Mouse (Mus musculus): ENCODE results near the gene Gsk3b.
"Not testable (repeated sequence)": the region's sequence is repeated elsewhere in the genome, so short reads cannot be mapped to it uniquely, and the experiment has no call there.

Gsk3b gene

GRCm38 (mm10) chr16:38105453-38105852, 16.7 kb downstream of the Gsk3b start:
- no peak for DNase-seq

GRCm38 (mm10) chr16:38106542-38106941, 17.7 kb downstream of the Gsk3b start:
- no peak for DNase-seq

DNA sequence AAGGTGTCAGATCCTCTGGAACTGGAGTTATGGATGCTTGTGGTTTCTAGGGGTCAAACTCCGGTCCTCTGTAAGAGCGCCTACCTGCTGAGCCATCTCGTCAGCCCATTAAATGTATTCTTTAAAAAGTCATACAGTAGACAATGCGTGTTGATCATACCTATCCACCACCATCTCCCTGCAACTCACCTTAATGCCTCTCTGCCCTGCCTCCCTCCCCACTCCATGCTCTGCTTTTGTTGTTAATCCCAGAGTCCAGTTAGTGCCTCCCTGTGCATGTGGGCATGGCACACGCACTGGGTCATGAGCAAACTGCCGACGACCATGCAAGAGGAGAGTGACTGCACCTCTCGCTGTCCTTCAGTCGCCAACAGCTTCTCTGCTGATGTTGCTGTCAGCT, 21.2 kb downstream of the Gsk3b start:
- DNase-seq, result no peak

- no peak for DNase-seq
Observed at GRCm38 (mm10) chr16:38110575-38110974, 21.8 kb downstream of the Gsk3b start.

DNA sequence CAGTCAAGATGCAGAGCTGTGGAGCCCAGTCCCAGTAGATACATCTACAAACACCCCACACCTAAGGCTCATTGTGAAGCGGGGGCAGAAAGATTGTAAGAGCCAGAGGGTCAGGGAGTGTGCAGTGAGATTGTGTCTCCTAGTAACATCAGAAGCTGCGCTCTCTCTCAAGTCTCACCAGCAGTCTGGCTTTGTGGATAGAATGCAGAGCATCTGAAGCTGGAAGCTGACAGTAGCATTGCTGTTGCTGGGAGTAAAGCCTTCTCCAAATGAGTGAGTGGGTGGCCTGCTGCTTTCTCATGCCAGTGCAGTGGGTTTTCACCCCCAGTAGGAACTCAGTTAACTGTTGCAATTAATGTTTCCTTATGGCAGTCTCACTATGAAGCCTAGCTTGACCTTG, 25.3 kb downstream of the Gsk3b start:
- DNase-seq, result no peak

DNA sequence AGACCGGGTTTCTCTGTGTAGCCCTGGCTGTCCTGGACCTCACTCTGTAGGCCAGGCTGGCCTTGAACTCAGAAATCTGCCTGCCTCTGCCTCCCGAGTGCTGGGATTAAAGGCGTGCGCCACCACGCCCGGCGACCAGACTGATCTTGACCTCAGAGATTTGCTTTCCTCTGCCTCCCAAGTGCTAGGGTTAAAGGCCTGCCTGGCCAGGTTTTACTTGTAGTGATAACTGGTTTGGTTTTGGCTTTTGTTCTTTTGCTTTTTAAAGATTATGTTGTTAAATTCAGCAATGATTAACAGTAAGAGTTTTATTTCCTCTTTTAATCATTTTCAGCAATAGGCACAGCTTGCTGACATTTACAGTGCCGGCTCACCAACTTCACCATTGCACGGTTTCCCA, 29.1 kb downstream of the Gsk3b start:
- DNase-seq, result not testable (repeated sequence)

GRCm38 (mm10) chr16:38118723-38119122, 29.9 kb downstream of the Gsk3b start:
- no peak for DNase-seq

- DNase-seq, result no peak
Observed at GRCm38 (mm10) chr16:38119286-38119685, 30.5 kb downstream of the Gsk3b start.

GRCm38 (mm10) chr16:38129171-38129570, 40.4 kb downstream of the Gsk3b start:
- no peak for DNase-seq

GRCm38 (mm10) chr16:38131041-38131440, 42.2 kb downstream of the Gsk3b start:
- no peak for DNase-seq

DNA sequence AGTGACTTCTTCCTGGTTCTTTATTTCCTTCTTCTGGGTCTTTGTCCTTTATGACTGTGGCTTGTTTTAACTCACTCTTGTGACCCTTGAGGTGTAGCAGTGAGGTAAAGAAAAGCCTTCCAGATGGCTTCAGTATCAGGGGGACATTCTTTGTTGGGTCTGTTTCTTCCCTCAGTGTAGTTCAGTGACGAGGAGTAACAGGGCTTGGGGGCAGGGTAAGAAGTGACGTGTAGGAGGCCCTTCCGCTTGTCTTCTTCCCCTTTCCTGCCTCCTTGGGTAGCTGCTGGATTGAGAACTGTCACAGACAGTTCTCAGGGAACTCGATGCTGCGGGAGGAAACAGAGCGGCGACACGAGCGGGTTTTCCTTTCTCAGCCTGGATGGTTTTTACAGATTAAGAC, 43.0 kb downstream of the Gsk3b start:
- DNase-seq, result peak; percentile 29

GRCm38 (mm10) chr16:38132210-38132609, 43.4 kb downstream of the Gsk3b start:
- DNase-seq, result no peak

DNA sequence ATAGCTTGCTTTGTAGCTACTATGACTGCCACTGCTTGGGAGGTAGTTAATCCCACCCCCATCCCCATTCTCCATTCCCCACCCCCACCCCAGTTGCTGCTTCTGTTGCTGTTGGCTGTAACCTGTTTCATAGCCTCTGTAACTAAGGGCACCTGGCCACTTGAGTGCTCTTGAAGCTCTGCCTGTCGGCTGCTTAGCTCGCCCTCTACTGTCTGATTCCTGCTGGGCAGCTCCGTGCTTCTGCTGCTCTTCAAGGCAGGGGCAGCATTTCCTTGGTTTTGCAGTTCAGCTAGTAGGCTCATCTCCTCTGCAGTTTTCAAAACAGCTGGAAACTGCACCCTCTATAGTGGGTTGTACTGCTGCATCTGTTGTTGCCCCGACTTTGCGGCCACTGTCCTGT, 48.5 kb downstream of the Gsk3b start:
- DNase-seq, result peak; percentile 58

GRCm38 (mm10) chr16:38144898-38145297, 56.1 kb downstream of the Gsk3b start:
- no peak for DNase-seq

DNA sequence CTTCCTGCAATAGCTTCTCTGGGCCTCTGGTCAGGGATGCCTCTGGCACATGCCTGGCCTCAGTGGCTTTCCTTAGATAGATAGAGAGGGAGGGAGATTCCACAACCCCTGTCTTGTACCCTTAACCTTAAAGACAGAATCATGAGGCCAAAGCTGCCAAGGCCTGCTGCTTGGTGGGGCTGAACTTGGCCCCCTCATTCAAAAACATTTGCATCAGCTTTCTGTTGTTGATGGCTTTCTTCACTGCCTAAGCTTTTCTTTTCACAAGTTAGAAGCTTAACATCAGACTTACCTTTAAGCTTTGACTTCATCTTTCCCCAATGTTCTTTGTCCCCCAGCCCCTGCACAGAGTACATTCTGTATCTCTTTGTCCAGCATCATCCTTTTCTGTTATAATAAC, 61.8 kb downstream of the Gsk3b start:
- no peak for DNase-seq

DNA sequence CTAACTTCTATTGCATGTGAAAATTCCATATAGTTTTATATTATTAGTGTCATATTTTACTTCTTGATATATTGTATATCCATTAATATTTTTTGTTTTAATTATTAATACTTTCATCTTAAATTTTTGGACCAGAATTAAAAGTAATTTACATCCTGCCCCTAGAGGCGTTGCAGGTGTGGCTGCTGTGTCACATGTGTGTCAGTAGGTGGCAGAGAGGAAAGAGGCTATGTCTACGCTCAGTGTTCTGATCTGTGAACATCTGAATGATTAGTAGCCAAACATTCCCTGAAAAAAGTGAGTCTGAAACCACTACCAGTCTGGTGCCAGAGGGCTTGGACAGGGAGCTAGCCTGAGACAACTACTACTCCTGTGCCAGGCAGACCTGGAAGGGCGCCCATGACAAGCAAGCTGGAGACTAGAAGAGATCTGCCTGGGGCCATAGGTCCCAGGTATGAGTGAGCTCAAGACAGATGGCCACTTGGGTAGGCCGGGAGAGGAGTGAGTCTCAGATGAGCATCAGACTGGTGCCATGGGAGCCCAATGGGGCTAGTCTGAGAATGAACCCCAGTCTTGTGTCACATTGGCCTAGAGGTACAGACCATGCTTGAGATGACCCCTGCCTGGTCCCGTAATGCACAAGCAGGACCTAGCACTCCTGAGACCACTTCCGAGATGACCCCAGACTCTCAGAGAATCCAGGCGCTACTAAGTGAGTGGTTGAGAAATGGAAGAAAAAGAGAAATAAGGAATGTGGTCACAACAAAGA, 69.2 kb downstream of the Gsk3b start:
- no peak for DNase-seq

- DNase-seq, result no peak
Observed at GRCm38 (mm10) chr16:38162019-38162418, 73.2 kb downstream of the Gsk3b start.

DNA sequence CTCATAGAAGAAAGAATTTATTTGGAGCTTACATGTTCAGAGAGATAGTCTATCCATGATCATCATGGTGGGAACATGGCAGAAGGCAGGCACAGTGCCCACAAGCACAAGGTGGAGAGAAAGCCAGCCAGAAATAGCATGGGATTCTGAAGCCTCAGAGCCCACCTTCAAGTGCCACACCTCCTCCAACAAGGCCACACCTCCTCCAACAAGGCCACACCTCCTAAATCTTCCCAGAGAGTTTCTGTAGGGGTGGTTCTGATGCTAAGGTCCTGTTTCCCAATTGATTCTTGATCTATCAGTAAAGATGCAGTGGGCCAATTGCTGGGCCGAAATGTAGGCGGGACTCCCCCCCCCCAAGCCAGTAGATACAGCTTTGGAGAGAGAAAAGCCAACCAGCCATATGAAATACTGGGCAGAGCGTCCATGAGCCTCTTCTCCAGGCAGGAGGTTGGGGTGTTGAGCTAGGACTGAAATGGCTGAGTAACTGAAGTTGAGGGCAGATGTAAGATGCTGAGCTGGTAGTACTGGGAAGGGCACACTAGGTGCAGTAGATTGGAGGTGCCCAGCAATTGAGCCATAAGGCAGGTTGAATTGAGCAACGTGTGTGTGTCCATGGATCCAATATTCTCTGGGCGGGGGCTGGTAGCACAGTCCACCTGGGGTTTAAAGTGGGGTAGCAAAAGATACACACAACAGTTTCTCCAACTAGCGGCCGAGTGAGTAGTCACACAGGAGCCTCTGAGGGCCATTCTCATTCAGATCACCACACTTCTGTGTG, 76.2 kb downstream of the Gsk3b start:
- no peak for DNase-seq

GRCm38 (mm10) chr16:38168971-38169370, 80.2 kb downstream of the Gsk3b start:
- no peak for DNase-seq

- no peak for DNase-seq
Observed at GRCm38 (mm10) chr16:38179150-38179549, 90.3 kb downstream of the Gsk3b start.

DNA sequence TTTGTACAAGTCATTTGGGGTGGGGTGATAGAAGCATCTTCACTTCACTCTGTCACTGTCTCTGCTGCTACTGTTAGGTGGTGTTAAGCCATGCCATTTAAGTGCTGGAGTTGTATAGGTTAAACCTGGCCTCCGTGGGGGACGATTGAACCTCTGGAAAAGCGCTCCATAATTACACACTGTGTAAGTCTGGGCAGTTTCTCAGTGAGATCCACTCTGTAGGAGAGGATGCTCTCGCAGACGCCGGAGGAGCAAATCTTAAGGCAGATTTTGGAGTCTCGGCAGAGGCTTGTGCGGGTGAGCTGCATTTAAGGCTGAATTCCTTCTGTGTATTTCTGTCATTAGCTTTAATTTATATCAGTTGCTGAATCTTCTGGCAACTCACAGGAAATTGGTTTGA, 92.6 kb downstream of the Gsk3b start:
- no peak for DNase-seq

GRCm38 (mm10) chr16:38184657-38185269, 96.0 kb downstream of the Gsk3b start:
- no peak for DNase-seq

GRCm38 (mm10) chr16:38189952-38190351, 101.2 kb downstream of the Gsk3b start:
- no peak for DNase-seq

- DNase-seq, result no peak
Observed at GRCm38 (mm10) chr16:38190531-38190930, 101.7 kb downstream of the Gsk3b start.

All from embryo, embryonic 11 days (tissue).